ENCODE assay signal across 8 mouse cellular contexts in genomic region chr6:124930754-124931524, GRCm38 (mm10). TPM values are rescaled to one million over a fixed set of nuclear protein-coding genes. Genes with fewer than 3 reads are reported as not detected.
DNase-seq lines count a peak whose midpoint lies in the region; ATAC-seq lines count a peak whose summit lies in the region.

Mlf2 (plus strand) TSS chr6:124931386.

- peaks cover 35% of the 10 kb centered on the region for H3K36me3 ChIP-seq in heart, embryonic 14.5 days (ENCODE audit: control insufficient read depth, insufficient read depth, low read length)
- H3K36me3 ChIP-seq in liver, embryonic 13.5 days, result peaks cover 35% of the 10 kb centered on the region
- H3K36me3 ChIP-seq in stomach, embryonic 16.5 days (ENCODE audit: control insufficient read depth, insufficient read depth, low read length), result peaks cover 13% of the 10 kb centered on the region; the same call in 1 of the 2 replicates

- no peaks in the 10 kb centered on the region for H3K27me3 ChIP-seq in heart, embryonic 14.5 days (ENCODE audit: control insufficient read depth, insufficient read depth, low read length)
- H3K27me3 ChIP-seq in liver, embryonic 13.5 days, result 0 out of 2 replicates have a peak, but pooled peaks cover 2% of the 10 kb centered on the region
- no peaks in the 10 kb centered on the region for H3K27me3 ChIP-seq in stomach, embryonic 16.5 days (ENCODE audit: control insufficient read depth, insufficient read depth, low read length)

- H3K4me2 ChIP-seq in heart, embryonic 14.5 days (ENCODE audit: low read length), result peak within 1 kb of the TSS; percentile 74
- peak within 1 kb of the TSS; percentile 86 for H3K4me2 ChIP-seq in liver, embryonic 13.5 days
- H3K4me2 ChIP-seq in stomach, embryonic 16.5 days (ENCODE audit: low read depth, low read length), result peak within 1 kb of the TSS; percentile 97

- peaks cover 8% of the 10 kb centered on the region; the same call in 1 of the 2 replicates for H3K4me1 ChIP-seq in brown adipose tissue, adult 24 weeks (ENCODE audit: control insufficient read depth, insufficient read depth, insufficient read length, low read length)
- peaks cover 11 to 22% of the 10 kb centered on the region in 2 experiments for H3K4me1 ChIP-seq in heart, embryonic 14.5 days (ENCODE audit: control insufficient read depth in 2 of 2, insufficient read depth in 2 of 2, low read length in 2 of 2)
- peaks cover 44% of the 10 kb centered on the region for H3K4me1 ChIP-seq in liver, embryonic 13.5 days (replicated peaks)
- peaks cover 26% of the 10 kb centered on the region for H3K4me1 ChIP-seq in stomach, embryonic 16.5 days (ENCODE audit: control insufficient read depth, insufficient read depth, low read length)

- H3K4me3 ChIP-seq in brown adipose tissue, adult 24 weeks (ENCODE audit: insufficient read depth, low read depth, low read length), result peak within 1 kb of the TSS; percentile 82
- peak within 1 kb of the TSS; percentile 73 to 94 for H3K4me3 ChIP-seq in heart, embryonic 14.5 days (ENCODE audit: control insufficient read depth in 1 of 2, insufficient read depth in 1 of 2, low read depth in 1 of 2, low read length in 2 of 2)
- peak within 1 kb of the TSS; percentile 98 for H3K4me3 ChIP-seq in liver, embryonic 13.5 days (replicated peaks)
- H3K4me3 ChIP-seq in stomach, embryonic 16.5 days (replicated peaks; ENCODE audit: low read length), result peak within 1 kb of the TSS; percentile 96

- peak; percentile 99 for DNase-seq in CD4-positive, CD25-positive, alpha-beta regulatory T cell, adult 2 months (ENCODE audit: low read depth, low spot score)
- DNase-seq in fibroblast of lung, adult 2 months (ENCODE audit: low read depth), result peak; percentile 99
- peak; percentile 99 for DNase-seq in kidney, postnatal 14 days
- peak; percentile 93 for DNase-seq in liver, embryonic 13.5 days
- peak; percentile 99 for DNase-seq in neural tube, embryonic 10.5 days (ENCODE audit: extremely low spot score, low spot score)

- H3K9me3 ChIP-seq in heart, embryonic 14.5 days (ENCODE audit: control insufficient read depth, low read length), result no peaks in the 10 kb centered on the region
- no peaks in the 10 kb centered on the region for H3K9me3 ChIP-seq in liver, embryonic 13.5 days (replicated peaks)
- H3K9me3 ChIP-seq in stomach, embryonic 16.5 days (replicated peaks; ENCODE audit: control insufficient read depth, low read length), result no peaks in the 10 kb centered on the region; the same call in 1 of the 2 replicates

- H3K9ac ChIP-seq in heart, embryonic 14.5 days (ENCODE audit: low read length), result peak within 1 kb of the TSS; percentile 96
- H3K9ac ChIP-seq in liver, embryonic 13.5 days, result peak within 1 kb of the TSS; percentile 97
- peak within 1 kb of the TSS; percentile 98 for H3K9ac ChIP-seq in stomach, embryonic 16.5 days (ENCODE audit: low read length)

- under 1% methylated on average over 57 of the region's 64 CpGs for WGBS in heart, embryonic 14.5 days
- WGBS in liver, embryonic 13.5 days (ENCODE audit: insufficient replicate concordance), result under 1% methylated on average over 55 of the region's 64 CpGs
- WGBS in stomach, embryonic 16.5 days, result under 1% methylated on average over 61 of the region's 64 CpGs

- peak; percentile 92 for ATAC-seq in heart, embryonic 14.5 days (ENCODE audit: insufficient number of reproducible peaks, insufficient read depth, low FRiP score, low read depth)
- ATAC-seq in liver, embryonic 13.5 days (ENCODE audit: low read depth), result peak; percentile 89
- ATAC-seq in stomach, embryonic 16.5 days (ENCODE audit: insufficient read depth, low FRiP score), result peak; percentile 95

- peak within 1 kb of the TSS; percentile 89 for H3K27ac ChIP-seq in brown adipose tissue, adult 24 weeks (replicated peaks; ENCODE audit: low read depth, low read length)
- H3K27ac ChIP-seq in heart, embryonic 14.5 days (replicated peaks in 1 of 2; ENCODE audit: control insufficient read depth in 1 of 2, insufficient read depth in 1 of 2, low read depth in 2 of 2, low read length in 2 of 2), result peak within 1 kb of the TSS; percentile 87 to 98
- peak within 1 kb of the TSS; percentile 90 for H3K27ac ChIP-seq in liver, embryonic 13.5 days
- peak within 1 kb of the TSS; percentile 98 for H3K27ac ChIP-seq in stomach, embryonic 16.5 days (ENCODE audit: low read length)

RNA-seq across cellular contexts. Expression of gene Mlf2, which starts in this region (rescaled TPM):
- polyA plus RNA-seq in brown adipose tissue, adult 24 weeks (2012; ENCODE audit: insufficient read depth, insufficient read length, missing spikeins), result 238 and 301 TPM in 2 replicates
- polyA plus RNA-seq in heart, embryonic 14.5 days (2014; fragmentation: Nextera tagmentation; extraction: Ambion mirVana), result 364 and 365 TPM in 2 replicates
- 129 and 134 TPM in 2 replicates for polyA plus RNA-seq in liver, embryonic 13.5 days (2015; fragmentation: Nextera tagmentation; extraction: Ambion mirVana)
- 283 and 299 TPM in 2 replicates for polyA plus RNA-seq in stomach, embryonic 16.5 days (2015; fragmentation: Nextera tagmentation; extraction: Ambion mirVana)

Comparison
In these comparisons a context has a peak if more than half of its experiments do, and no peak if none do; other contexts are left out.
1. Peak in every context shown above with its lines: DNase-seq, ATAC-seq, H3K4me3 ChIP-seq and H3K27ac ChIP-seq.